Mouse (Mus musculus) thymus, postnatal 0 days (tissue): ENCODE measurements at regions not wholly inside any gene's neighbourhood (a gene's known extent, or its start where the extent isn't known, plus 50 kb on each side); places are given as distances from the start of the nearest gene placed in this dataset.

ENCODE experiments used
- DNase-seq: peaks from one replicate; pipeline ENCODE4 v3.0.0-alpha.2; 2015; ENCODE audit warnings: low spot score

DNA sequence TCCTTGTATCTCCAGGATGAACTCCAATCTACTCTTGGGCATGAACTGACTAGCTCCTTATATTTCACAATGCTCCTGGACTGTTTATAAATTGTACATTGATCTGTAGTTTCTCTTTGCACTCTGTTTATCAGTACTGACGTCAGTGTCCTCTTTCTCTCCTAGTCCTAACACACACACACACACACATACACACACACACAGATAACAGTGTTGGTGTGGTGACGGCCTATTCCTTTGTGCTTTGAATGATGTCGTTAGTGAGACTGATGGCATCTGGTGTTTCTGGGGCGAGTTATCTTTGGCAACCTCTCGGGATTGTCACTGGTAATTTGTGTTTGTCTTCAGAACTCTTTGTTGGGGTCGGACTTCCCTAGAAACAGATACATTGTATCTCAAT, 50.0 kb upstream of the Rbms1 start:
- no peak for DNase-seq
